Mouse (Mus musculus): ENCODE data around the gene Apba2.

DNA sequence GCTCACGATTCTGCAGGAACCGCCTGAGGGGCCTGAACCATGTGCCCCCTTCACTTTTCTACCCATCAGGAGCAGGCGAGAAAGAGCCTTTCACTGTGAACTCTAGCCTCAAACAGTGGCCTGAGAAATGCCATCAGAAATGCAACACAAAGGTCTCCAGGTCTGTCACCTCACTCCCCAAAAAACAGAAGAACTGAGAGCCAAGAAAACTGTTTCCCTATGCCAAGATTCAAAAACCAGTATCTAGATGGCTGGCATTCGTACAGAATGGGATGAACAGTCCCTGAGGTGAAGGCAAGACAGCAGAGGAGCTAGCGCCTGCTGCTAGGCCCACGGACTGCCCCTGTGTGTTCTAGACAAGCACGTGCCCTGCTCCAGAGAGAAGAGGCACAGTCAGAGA is 253.6 kb downstream of the Apba2 start:
- no peak for TF ChIP-seq GATA1 (IDR thresholded peaks at IDR 0.05; ENCODE audit: borderline replicate concordance, low read length)
- no peak for TF ChIP-seq FLI1 (IDR thresholded peaks at IDR 0.05; ENCODE audit: low read length)
